Mouse (Mus musculus): ENCODE results near the gene Adam12.

GRCm38 (mm10) chr7:134077684-134078083 is 154.3 kb downstream of the Adam12 start:
- no peak for TF ChIP-seq CTCF (IDR thresholded peaks at IDR 0.05; ENCODE audit: control insufficient read depth, insufficient read depth, low read length)
- TF ChIP-seq POLR2A (IDR thresholded peaks at IDR 0.05; ENCODE audit: borderline replicate concordance, control insufficient read depth, low read depth, low read length): no peak

Data from bone marrow, adult 2 months (tissue).